Mouse (Mus musculus) E14TG2a.4 (cell line): ENCODE results near the gene Trim24.
A peak's percentile ranks its signal among the peaks of the same experiment; 100 is the strongest.
"Not testable (repeated sequence)": the region's sequence is repeated elsewhere in the genome, so short reads cannot be mapped to it uniquely, and the experiment has no call there.

Experiments
- H3K27me3 ChIP-seq: 2 replicates; pipeline ENCODE4 v1.6.1; 2014; ENCODE audit warnings: low read length, control low read depth; ENCODE audit not compliant: insufficient read depth
- H3K36me3 ChIP-seq: 2 replicates; pipeline ENCODE4 v1.6.1; 2014; ENCODE audit warnings: low read length, control low read depth; ENCODE audit not compliant: insufficient read depth
- H3K4me1 ChIP-seq: replicated peaks from 2 replicates; pipeline ENCODE4 v1.6.1; 2014; ENCODE audit warnings: low read depth, low read length, control low read depth
- H3K4me3 ChIP-seq: replicated peaks from 2 replicates; pipeline ENCODE4 v1.5.1; 2014; ENCODE audit warnings: mild to moderate bottlenecking, low read length
- H3K9me3 ChIP-seq: 2 replicates; pipeline ENCODE4 v1.6.1; 2014; ENCODE audit warnings: low read length, control low read depth
- CTCF ChIP-seq: conservative IDR thresholded peaks from 2 replicates; pipeline ENCODE4 v1.5.1; 2014; ENCODE audit warnings: low read length
- NANOG ChIP-seq: IDR thresholded peaks from 2 replicates; pipeline ENCODE4 v1.6.1; 2014; ENCODE audit warnings: borderline replicate concordance, low read length, mixed read lengths
- POU5F1 ChIP-seq: IDR thresholded peaks from 2 replicates; pipeline ENCODE4 v1.6.1; 2014; ENCODE audit warnings: low read length, borderline replicate concordance

Gene Trim24

DNA sequence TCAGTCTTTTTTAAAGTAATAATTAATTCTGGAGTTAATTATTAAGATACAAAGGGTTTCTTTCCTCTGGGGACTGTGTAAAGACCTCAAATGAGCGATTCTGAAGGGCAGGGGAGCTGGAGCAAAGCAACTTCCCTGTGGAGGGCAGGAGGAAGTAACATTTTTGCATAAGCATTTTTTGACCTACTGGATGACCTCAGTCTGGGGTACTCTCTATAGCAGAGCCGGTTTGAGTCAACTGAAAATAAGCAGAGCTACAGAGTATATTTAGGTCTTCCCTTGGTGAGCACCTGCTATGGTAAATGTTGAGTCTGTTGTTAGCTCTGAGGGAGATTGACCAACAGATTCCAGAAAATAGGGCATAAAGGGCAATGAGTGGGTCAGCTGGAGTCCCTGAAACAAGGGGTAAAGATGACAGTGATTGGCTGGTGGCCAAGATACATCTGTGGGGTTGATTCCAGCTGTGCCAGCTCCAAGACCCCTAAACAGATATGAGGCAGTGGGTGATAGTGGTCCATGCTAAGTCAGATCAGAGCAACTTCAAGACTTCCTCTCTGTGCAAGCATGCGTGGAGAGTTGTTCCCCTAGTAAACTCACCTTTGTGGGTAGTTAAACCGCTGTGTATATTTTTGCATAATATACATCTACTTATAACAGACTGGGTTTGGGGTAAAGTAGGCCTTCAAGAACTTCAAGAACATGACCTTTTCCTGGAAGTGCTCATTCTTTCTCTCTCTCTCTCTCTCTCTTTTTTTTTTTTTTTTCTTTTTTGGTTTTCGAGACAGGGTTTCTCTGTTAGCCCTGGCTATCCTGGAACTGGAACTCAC lies 27.6 kb upstream of the Trim24 start:
- TF ChIP-seq CTCF (no peak), POU5F1 (no peak), NANOG (no peak)
- Histone ChIP-seq H3K27me3 (no peaks in the 10 kb centered on the region), H3K4me3 (no peak overlapping the region), H3K36me3 (peaks cover 7% of the 10 kb centered on the region), H3K4me1 (peaks cover 21% of the 10 kb centered on the region), H3K9me3 (peaks cover 25% of the 10 kb centered on the region)

GRCm38 (mm10) chr6:37843647-37844273 lies 26.9 kb upstream of the Trim24 start:
- H3K4me3 ChIP-seq: no peak overlapping the region
- TF ChIP-seq POU5F1: no peak
- no peak for TF ChIP-seq NANOG
- no peak for TF ChIP-seq CTCF
- H3K4me1 ChIP-seq: peaks cover 21% of the 10 kb centered on the region
- H3K9me3 ChIP-seq: peaks cover 25% of the 10 kb centered on the region
- H3K27me3 ChIP-seq: no peaks in the 10 kb centered on the region
- H3K36me3 ChIP-seq: peaks cover 13% of the 10 kb centered on the region

GRCm38 (mm10) chr6:37844947-37845346 lies 25.7 kb upstream of the Trim24 start:
- not testable (repeated sequence) for H3K27me3 ChIP-seq, H3K4me3 ChIP-seq
- Histone ChIP-seq H3K4me1 (peaks cover 21% of the 10 kb centered on the region), H3K9me3 (peaks cover 35% of the 10 kb centered on the region), H3K36me3 (peaks cover 14% of the 10 kb centered on the region)

GRCm38 (mm10) chr6:37847531-37847930 lies 23.1 kb upstream of the Trim24 start:
- peaks cover 60% of the 10 kb centered on the region for H3K9me3 ChIP-seq
- H3K4me3 ChIP-seq, H3K27me3 ChIP-seq: not testable (repeated sequence)
- peaks cover 17% of the 10 kb centered on the region for H3K4me1 ChIP-seq
- peaks cover 23% of the 10 kb centered on the region for H3K36me3 ChIP-seq

DNA sequence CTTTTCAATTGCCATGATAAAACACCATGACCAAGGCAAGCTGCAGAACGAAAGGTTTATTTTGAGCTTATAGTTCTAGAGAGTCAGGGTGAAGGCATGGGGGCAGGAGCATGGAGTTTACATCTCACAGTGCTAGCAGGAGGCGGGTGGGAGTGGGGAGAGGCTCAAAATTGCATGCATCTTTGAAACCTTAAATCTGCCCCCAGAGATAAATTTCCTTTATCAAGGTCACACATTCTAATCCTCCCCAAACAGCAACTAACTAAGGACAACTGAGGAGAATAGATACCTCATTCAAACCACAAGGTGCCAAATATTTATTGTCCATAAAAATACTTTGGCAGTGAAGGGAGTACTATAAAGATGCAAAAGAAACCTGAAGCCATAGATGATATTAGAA lies 19.3 kb upstream of the Trim24 start:
- Histone ChIP-seq H3K36me3 (peaks cover 35% of the 10 kb centered on the region), H3K4me3 (no peak overlapping the region), H3K9me3 (peaks cover 86% of the 10 kb centered on the region), H3K4me1 (peaks cover 8% of the 10 kb centered on the region), H3K27me3 (no peaks in the 10 kb centered on the region)
- TF ChIP-seq CTCF (no peak), NANOG (no peak), POU5F1 (no peak)

GRCm38 (mm10) chr6:37853289-37853688 lies 17.3 kb upstream of the Trim24 start:
- peaks cover 26% of the 10 kb centered on the region for H3K36me3 ChIP-seq
- peaks cover 67% of the 10 kb centered on the region for H3K9me3 ChIP-seq
- TF ChIP-seq NANOG: no peak
- TF ChIP-seq CTCF: no peak
- no peak for TF ChIP-seq POU5F1
- H3K4me3 ChIP-seq: no peak overlapping the region
- peaks cover 24% of the 10 kb centered on the region for H3K4me1 ChIP-seq
- no peaks in the 10 kb centered on the region for H3K27me3 ChIP-seq

- Histone ChIP-seq H3K4me1 (peaks cover 31% of the 10 kb centered on the region), H3K27me3 (no peaks in the 10 kb centered on the region), H3K4me3 (no peak overlapping the region), H3K36me3 (peaks cover 17% of the 10 kb centered on the region), H3K9me3 (peaks cover 52% of the 10 kb centered on the region)
- TF ChIP-seq POU5F1 (no peak), NANOG (no peak), CTCF (no peak)
Observed at GRCm38 (mm10) chr6:37855384-37855783, 15.2 kb upstream of the Trim24 start.

DNA sequence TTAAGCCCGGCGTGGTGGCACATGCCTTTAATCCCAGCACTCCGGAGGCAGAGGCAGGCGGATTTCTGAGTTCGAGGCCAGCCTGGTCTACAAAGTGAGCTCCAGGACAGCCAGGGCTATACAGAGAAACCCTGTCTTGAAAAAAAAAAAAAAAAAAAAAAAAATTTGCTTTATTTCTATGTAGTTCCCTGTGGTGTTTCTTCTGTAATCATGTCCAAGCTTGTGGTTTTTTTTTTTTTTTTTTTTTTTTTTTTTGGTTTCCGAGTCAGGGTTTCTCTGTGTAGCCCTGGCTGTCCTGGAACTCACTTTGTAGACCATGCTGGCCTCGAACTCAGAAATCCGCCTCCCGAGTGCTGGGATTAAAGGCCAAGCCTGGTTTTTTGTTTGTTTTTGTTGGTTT lies 14.3 kb upstream of the Trim24 start:
- peaks cover 31% of the 10 kb centered on the region for H3K4me1 ChIP-seq
- H3K27me3 ChIP-seq, H3K4me3 ChIP-seq: not testable (repeated sequence)

GRCm38 (mm10) chr6:37857196-37857874 lies 13.3 kb upstream of the Trim24 start:
- Histone ChIP-seq H3K27me3 (no peaks in the 10 kb centered on the region), H3K36me3 (peaks cover 12% of the 10 kb centered on the region), H3K4me1 (peaks cover 31% of the 10 kb centered on the region), H3K9me3 (peaks cover 47% of the 10 kb centered on the region), H3K4me3 (0 out of 2 replicates have a peak overlapping the region, but pooled peaks have one; percentile 21)
- no peak for TF ChIP-seq CTCF
- peak; percentile 86 for TF ChIP-seq NANOG
- TF ChIP-seq POU5F1: peak; percentile 59; the same call in 1 of the 2 replicates

More for the DNA sequence above, 14.3 kb upstream of the Trim24 start:
- peaks cover 13% of the 10 kb centered on the region for H3K36me3 ChIP-seq
- peaks cover 48% of the 10 kb centered on the region for H3K9me3 ChIP-seq
